Mouse (Mus musculus) forebrain, embryonic 14.5 days (tissue): Measurements from ENCODE around the gene Mafk. TPM values are rescaled to one million over a fixed set of nuclear protein-coding genes. Genes with fewer than 3 reads are reported as not detected.

Experiments used
- ATAC-seq: fragments of 200-750 bp; cut with Nextera tagmentation; 2 replicates; pipeline ENCODE4 v1.8.0; 2017; ENCODE audit warnings: mild to moderate bottlenecking, moderate library complexity
- DNase-seq: peaks from one replicate; pipeline ENCODE4 v3.0.0-alpha.2; 2015; ENCODE audit warnings: low spot score
- H3K27ac ChIP-seq: fragments of 300-500 bp; sonication (generic); 2 replicates; pipeline ENCODE4 v1.5.1; 2014; ENCODE audit warnings: low read depth, mild to moderate bottlenecking, control low read depth, low read length, moderate library complexity
- H3K27me3 ChIP-seq: fragments of 300-500 bp; sonication (generic); replicated peaks from 2 replicates; pipeline ENCODE4 v1.6.1; 2014; ENCODE audit warnings: low read length, control low read depth, mixed read lengths; ENCODE audit not compliant: control insufficient read depth, insufficient read depth
- H3K36me3 ChIP-seq: fragments of 300-500 bp; sonication (generic); 2 replicates; pipeline ENCODE4 v1.6.1; 2014; ENCODE audit warnings: low read length, control low read depth; ENCODE audit not compliant: control insufficient read depth, insufficient read depth
- H3K4me1 ChIP-seq: fragments of 300-500 bp; sonication (generic); 2 replicates; pipeline ENCODE4 v1.6.1; 2014; ENCODE audit warnings: antibody characterized with exemption, low read length, control low read depth; ENCODE audit not compliant: control insufficient read depth, insufficient read depth
- H3K4me2 ChIP-seq: fragments of 300-500 bp; sonication (generic); 2 replicates; pipeline ENCODE4 v1.6.1; 2014; ENCODE audit warnings: mild to moderate bottlenecking, control low read depth, low read length
- H3K4me3 ChIP-seq: fragments of 300-500 bp; sonication (generic); 2 replicates; pipeline ENCODE4 v1.5.1; 2014; ENCODE audit warnings: low read depth, low read length, control low read depth
- H3K9ac ChIP-seq: fragments of 300-500 bp; sonication (generic); 2 replicates; pipeline ENCODE4 v1.6.1; 2014; ENCODE audit warnings: mild to moderate bottlenecking, low read length, control low read depth, moderate library complexity
- H3K9me3 ChIP-seq: fragments of 300-500 bp; sonication (generic); replicated peaks from 2 replicates; pipeline ENCODE4 v1.6.1; 2016; ENCODE audit warnings: low read length, control low read depth, mixed read lengths; ENCODE audit not compliant: control insufficient read depth
- WGBS: fragments of 180-500 bp; shearing (Covaris S2); extraction: QIAGEN DNeasy Blood & Tissue Kit; methylation state at CpG from one replicate; pipeline ENCODE4 v1.1.7; 2014; 5-methylcytosine and 5-hydroxymethylcytosine counted together
- polyA plus RNA-seq: library from polyadenylated mRNA; unstranded; fragments of >200 nt; fragmentation: Nextera tagmentation; extraction: Ambion mirVana; gene quantifications from 2 replicates; pipeline ENCODE4 v1.2.1, GENCODE M21; 2014

Gene Mafk
- polyA plus RNA-seq, 1 experiment from 2014 or later: 7.5 TPM

DNA sequence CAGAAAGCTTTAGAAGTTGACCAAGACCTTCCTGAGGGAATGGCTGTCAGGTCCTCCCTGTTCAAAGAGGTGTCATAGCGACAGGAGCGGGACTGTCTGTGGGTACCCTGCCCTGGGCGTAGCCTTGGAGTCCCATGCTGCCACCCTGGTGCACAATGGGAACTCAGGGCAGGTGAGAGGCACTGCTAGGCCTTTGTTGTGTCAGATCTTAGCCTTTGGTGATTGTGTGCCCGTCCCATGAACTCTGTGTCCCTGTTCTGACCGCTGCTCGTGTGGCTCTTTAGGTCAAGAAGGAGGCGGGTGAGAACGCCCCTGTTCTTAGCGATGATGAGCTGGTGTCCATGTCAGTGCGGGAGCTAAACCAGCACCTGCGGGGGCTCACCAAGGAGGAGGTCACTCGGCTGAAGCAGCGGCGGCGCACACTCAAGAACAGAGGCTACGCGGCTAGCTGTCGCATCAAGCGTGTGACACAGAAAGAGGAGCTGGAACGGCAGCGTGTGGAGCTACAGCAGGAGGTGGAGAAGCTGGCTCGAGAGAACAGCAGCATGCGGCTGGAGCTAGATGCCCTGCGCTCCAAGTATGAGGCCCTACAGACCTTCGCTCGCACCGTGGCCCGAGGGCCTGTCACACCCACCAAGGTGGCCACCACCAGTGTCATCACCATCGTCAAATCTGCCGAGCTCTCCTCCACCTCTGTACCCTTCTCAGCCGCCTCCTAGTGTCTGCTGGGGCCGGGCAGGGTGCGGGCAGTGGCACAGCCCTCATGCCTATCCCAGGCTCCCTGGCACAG is 8.7 kb downstream of the Mafk start:
- Histone ChIP-seq H3K4me2 (no peak overlapping the region), H3K4me1 (peaks cover 32% of the 10 kb centered on the region), H3K9ac (no peak overlapping the region), H3K4me3 (no peak overlapping the region), H3K27me3 (no peaks in the 10 kb centered on the region), H3K36me3 (peaks cover 29% of the 10 kb centered on the region), H3K27ac (no peak overlapping the region), H3K9me3 (no peaks in the 10 kb centered on the region)
- WGBS: 92% methylated on average over 33 of the region's 33 CpGs
- DNase-seq (no peak), ATAC-seq (no peak)

DNA sequence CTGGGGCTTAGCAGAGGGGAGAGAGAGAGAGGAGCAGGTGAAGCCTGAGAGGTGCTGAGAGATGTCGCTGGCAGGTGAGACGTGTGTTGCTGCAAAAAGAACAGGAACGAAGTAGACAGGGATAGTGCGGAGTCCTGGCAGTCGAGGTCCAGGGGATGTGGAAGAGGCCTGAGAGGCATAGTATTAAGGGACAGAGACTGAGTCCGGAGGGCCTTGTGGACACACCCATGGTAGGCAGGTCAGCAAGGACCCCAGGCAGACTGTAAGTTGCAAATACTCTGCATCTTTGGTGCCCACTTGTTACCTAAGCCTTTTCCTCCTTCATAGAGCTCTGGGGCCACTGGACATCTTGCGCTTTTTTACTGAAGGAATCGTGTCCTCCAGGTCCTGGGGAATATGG is 9.9 kb downstream of the Mafk start:
- DNase-seq (no peak), ATAC-seq (no peak)
- Histone ChIP-seq H3K4me2 (no peak overlapping the region), H3K9me3 (no peaks in the 10 kb centered on the region), H3K36me3 (peaks cover 29% of the 10 kb centered on the region), H3K4me1 (peaks cover 29% of the 10 kb centered on the region), H3K4me3 (no peak overlapping the region), H3K27ac (no peak overlapping the region), H3K27me3 (no peaks in the 10 kb centered on the region), H3K9ac (no peak overlapping the region)
- 93% methylated on average over 8 of the region's 8 CpGs for WGBS

DNA sequence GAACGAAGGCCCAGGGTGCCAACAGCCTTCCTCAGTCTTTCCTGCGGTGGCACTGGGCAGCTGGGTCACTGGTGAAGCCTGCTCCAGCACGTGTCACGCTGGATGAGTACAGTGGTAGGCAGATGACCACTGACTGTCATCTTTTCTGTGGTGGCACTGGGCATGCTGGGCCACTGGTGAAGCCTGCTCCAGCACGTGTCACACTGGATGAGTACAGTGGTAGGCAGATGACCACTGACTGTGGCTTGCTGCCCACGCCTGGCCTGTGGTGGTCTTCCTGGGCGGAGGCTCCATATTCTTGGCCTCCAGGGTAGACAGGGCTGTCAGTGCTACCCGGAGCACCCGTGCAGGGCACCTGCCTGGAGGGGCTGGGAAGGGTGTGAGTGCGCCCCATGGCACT is 10.6 kb downstream of the Mafk start:
- Histone ChIP-seq H3K9me3 (no peaks in the 10 kb centered on the region), H3K4me2 (no peak overlapping the region), H3K4me1 (peaks cover 23% of the 10 kb centered on the region), H3K9ac (no peak overlapping the region), H3K36me3 (peaks cover 29% of the 10 kb centered on the region), H3K4me3 (no peak overlapping the region), H3K27me3 (no peaks in the 10 kb centered on the region), H3K27ac (no peak overlapping the region)
- ATAC-seq: no peak
- no peak for DNase-seq
- 90% methylated on average over 10 of the region's 10 CpGs for WGBS

DNA sequence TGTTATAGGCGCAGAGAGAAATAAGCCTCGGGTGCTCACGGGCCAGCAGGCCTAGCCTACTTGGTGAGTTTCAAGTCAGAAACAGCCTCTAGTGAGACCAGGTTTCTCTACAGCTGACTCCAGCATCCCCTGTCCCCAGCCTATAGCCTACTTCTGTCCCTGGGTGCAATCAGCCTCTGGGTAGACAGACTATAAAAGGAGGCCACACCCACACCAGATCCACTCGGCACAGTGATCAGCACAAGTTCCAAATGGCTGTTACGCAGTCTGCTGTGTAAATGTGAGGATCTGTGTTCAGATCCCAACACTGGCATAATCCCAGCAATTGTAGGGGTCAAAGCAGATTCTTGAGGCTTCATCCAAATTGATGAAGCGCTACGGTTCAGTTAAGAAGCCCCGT is 11.9 kb downstream of the Mafk start:
- Histone ChIP-seq H3K36me3 (peaks cover 29% of the 10 kb centered on the region), H3K27me3 (no peaks in the 10 kb centered on the region), H3K4me1 (peaks cover 10% of the 10 kb centered on the region), H3K9ac (no peak overlapping the region), H3K27ac (no peak overlapping the region), H3K9me3 (no peaks in the 10 kb centered on the region), H3K4me2 (no peak overlapping the region), H3K4me3 (no peak overlapping the region)
- 79% methylated on average over 8 of the region's 8 CpGs for WGBS
- DNase-seq: no peak
- no peak for ATAC-seq

DNA sequence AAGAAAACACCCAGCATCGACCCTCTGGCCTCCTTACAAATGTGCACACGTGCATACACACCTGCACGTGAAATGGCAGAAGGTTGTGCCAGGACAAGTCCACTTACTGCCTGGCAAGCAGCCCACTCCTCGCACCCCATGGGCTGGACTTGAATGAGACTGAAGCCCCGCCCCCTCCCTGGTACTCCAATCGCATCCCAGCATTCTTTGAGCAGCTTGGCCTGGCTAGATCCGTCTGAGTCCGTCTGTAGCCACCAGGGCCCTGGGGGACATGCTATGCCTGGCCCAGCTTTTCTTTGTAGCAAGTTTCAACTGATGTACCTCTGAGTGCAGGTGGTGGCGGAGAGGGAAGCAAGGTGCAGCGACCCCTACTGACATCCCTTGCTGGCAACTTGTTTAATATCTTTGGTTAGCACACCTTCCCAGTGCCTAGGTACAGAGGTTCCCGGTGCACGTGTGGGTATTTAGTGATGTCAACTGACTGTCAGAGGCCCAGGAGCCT is 12.3 kb downstream of the Mafk start:
- Histone ChIP-seq H3K4me1 (peaks cover 5% of the 10 kb centered on the region), H3K27me3 (no peaks in the 10 kb centered on the region), H3K36me3 (peaks cover 29% of the 10 kb centered on the region), H3K4me2 (no peak overlapping the region), H3K9me3 (no peaks in the 10 kb centered on the region), H3K9ac (no peak overlapping the region), H3K27ac (no peak overlapping the region), H3K4me3 (no peak overlapping the region)
- peak; percentile 75 for DNase-seq
- 6% methylated on average over 12 of the region's 12 CpGs for WGBS
- ATAC-seq: peak; percentile 58

DNA sequence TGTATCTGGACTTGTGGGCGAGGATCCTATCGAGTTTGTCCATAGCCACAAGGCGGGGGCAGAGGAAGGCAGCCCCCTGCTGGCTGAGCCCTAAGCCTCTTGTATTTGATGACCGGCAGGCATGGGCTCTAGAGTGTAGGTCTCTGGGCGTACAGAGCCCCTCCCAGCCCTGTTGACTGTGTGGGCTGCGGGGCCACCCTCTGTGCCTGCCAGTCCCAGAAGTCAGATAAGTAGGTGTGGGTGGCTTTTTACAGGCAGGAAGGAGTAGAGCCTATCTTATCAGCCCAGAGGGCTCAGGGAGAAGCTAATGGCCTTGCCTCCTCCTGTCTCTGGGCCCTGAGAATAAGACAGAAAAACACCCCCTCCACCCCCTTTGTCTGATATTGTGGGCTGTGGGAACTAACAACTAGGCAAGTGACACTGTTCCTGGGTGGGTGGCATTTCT is 12.8 kb downstream of the Mafk start:
- DNase-seq (no peak), ATAC-seq (0 out of 2 replicates have a peak, but pooled peaks have one; percentile 35)
- WGBS: 7% methylated on average over 6 of the region's 6 CpGs
- H3K9me3 ChIP-seq: no peaks in the 10 kb centered on the region
- peaks cover 29% of the 10 kb centered on the region for H3K36me3 ChIP-seq
- no peak overlapping the region for H3K4me2 ChIP-seq
- H3K9ac ChIP-seq: no peak overlapping the region
- no peaks in the 10 kb centered on the region for H3K27me3 ChIP-seq
- peaks cover under 1% of the 10 kb centered on the region; the same call in 1 of the 2 replicates for H3K4me1 ChIP-seq
- H3K4me3 ChIP-seq: no peak overlapping the region
- H3K27ac ChIP-seq: no peak overlapping the region

DNA sequence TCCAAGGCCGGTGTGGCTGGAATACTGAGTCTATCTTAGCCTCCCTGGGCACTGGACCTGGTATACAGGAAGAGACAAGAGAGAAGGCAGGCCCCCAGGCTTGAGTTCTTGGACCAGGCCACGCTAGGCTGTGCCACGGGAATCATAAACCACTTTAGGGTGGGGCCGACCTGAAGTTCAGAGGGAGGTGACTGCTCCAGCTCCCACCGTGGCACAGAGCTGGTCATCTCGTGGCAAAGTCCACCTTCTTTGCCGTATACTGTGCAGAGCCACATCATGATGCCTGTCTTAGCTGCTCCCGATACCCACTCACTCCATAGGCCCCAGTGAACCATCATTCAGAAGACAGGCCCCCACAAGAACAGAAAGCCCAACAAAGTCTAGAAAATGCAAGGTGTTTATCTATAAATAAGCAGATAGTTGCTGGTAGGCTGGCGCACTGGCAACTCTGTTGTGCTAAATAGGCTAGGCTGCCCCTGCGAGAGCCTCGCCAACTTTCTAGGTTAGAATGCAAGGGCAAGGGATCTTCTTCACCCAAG is 13.3 kb downstream of the Mafk start:
- no peak overlapping the region for H3K4me2 ChIP-seq
- H3K4me1 ChIP-seq: no peaks in the 10 kb centered on the region
- no peak overlapping the region for H3K27ac ChIP-seq
- H3K9me3 ChIP-seq: no peaks in the 10 kb centered on the region
- no peaks in the 10 kb centered on the region for H3K27me3 ChIP-seq
- peaks cover 23% of the 10 kb centered on the region for H3K36me3 ChIP-seq
- H3K9ac ChIP-seq: no peak overlapping the region
- 95% methylated on average over 11 of the region's 11 CpGs for WGBS
- no peak overlapping the region for H3K4me3 ChIP-seq
- no peak for ATAC-seq
- no peak for DNase-seq

DNA sequence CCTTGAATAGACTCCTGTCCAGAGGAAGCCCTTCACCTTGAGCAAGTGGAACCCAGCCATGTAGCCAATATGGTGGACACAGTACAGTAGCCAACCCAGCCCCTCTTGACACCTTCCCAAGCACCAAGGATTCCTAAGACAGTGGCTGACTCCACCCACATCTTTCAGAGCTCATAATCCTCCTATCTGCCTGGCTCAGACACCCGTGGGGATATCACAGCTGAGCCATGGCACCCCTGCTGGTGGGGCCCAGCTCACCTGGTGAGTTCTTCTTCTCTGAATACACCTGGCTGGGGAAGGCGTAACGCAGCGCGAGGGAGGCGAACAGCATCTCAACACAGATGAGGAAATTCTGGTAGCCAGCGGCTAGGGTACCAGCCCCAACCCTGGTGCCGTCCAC is 14.6 kb downstream of the Mafk start:
- DNase-seq (no peak), ATAC-seq (no peak)
- Histone ChIP-seq H3K4me2 (no peak overlapping the region), H3K27me3 (no peaks in the 10 kb centered on the region), H3K4me1 (no peaks in the 10 kb centered on the region), H3K27ac (no peak overlapping the region), H3K9ac (no peak overlapping the region), H3K36me3 (peaks cover 11% of the 10 kb centered on the region), H3K9me3 (no peaks in the 10 kb centered on the region), H3K4me3 (no peak overlapping the region)
- 91% methylated on average over 8 of the region's 8 CpGs for WGBS

DNA sequence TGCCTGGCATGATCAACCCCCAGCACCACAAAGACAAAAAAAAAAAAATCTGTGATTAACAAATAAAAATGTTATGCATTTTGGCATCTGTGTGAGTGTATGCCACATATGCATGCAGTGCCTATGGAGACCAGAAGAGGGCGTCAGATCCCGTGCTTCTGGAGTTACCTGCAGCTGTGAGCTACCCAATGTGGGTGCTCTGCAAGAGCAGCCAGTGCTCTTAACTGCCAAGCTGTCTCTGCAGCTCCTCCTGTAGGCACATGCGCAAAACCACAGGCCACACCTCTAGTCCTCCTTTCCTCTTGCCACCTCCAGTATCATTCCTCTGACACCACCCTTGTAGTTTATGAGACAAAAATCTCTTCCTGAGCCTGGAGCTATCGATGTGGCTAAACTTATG is 18.1 kb downstream of the Mafk start:
- H3K4me2 ChIP-seq: no peak overlapping the region
- H3K4me1 ChIP-seq: no peaks in the 10 kb centered on the region
- H3K9me3 ChIP-seq: no peaks in the 10 kb centered on the region
- WGBS: 52% methylated on average over 4 of the region's 4 CpGs
- H3K9ac ChIP-seq: no peak overlapping the region
- DNase-seq: no peak
- H3K36me3 ChIP-seq: no peaks in the 10 kb centered on the region
- H3K27ac ChIP-seq: no peak overlapping the region
- H3K27me3 ChIP-seq: peaks cover 4% of the 10 kb centered on the region; the same call in 1 of the 2 replicates
- no peak overlapping the region for H3K4me3 ChIP-seq
- no peak for ATAC-seq
